Mouse (Mus musculus) cerebellum, postnatal 4 days (tissue): ENCODE measurements around the gene Esrra.
"Not testable (repeated sequence)": the region's sequence is repeated elsewhere in the genome, so short reads cannot be mapped to it uniquely, and the experiment has no call there.

Experiments used
- DNase-seq, 2 experiments: peaks; one replicate each; pipeline ENCODE4 v3.0.0; 2022; ENCODE audit warnings: low spot score in 2 of 2, mixed read lengths in 1 of 2

Esrra gene

DNA sequence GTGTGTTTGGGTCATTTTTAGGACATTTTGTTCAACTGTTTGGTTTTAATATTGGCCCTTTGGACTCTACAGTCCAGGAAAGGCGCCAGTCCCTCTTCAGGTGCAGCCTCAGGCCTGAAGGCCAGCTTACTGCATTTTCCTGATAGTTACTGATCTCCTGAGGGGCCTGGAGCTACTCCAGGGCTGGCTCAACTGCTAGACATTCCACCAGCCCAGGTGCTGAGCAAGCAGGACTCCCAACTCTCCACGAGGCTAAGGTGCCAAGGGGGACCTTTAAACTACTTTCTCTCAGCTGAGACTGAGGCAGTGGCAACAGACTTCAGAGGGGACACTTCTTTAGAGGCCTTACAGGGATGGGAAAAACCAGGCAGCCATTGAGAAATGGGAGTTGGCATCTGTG is 16.8 kb downstream of the Esrra start:
- DNase-seq = no peak

GRCm38 (mm10) chr19:6903031-6903430 is 18.6 kb downstream of the Esrra start:
- DNase-seq = no peak

DNA sequence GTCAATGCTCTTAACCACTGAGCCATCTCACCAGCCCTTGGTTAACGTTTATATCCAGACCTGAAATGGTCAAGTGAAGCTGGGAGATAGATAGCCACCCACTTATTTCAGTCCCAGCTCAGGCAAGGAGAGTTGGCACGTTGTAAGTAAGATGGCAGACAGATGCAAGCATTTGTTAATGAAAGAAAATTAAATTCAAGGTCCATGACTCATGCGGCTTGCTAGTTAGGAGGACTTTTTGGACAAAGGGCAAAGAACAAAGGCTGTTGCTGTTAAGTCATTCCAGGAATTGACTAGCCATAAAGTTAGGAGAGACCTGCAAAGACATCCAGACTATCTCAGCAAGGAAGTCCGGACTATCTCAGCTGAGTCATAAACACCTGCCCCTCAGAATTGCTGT is 22.0 kb downstream of the Esrra start:
- no peak for DNase-seq

- not testable (repeated sequence) for DNase-seq
Observed at GRCm38 (mm10) chr19:6895608-6896305, 25.9 kb downstream of the Esrra start.

GRCm38 (mm10) chr19:6893731-6894451 is 27.7 kb downstream of the Esrra start:
- no peak for DNase-seq

GRCm38 (mm10) chr19:6892512-6892911 is 29.1 kb downstream of the Esrra start:
- DNase-seq = no peak

- DNase-seq = no peak
Observed at GRCm38 (mm10) chr19:6877965-6878364, 43.6 kb downstream of the Esrra start.

DNA sequence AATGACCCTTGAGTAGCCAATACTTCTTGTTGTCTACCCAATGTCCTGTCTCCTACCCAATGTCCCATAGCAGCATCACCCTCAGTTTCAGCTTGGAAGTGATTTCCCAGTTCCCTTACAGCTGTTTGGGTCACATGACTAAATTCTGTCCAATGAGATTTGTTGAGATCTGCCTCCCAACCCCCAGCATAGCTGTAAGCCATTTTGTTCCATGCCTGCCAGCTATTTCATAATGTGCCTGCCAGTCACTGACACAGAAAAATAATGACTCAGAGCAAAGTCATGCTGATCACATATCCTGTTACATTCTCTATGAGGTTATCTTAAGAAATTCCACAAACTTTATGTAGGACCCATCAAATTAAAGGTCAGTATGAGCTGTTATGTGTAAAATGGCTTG is 44.8 kb downstream of the Esrra start:
- no peak for DNase-seq

DNA sequence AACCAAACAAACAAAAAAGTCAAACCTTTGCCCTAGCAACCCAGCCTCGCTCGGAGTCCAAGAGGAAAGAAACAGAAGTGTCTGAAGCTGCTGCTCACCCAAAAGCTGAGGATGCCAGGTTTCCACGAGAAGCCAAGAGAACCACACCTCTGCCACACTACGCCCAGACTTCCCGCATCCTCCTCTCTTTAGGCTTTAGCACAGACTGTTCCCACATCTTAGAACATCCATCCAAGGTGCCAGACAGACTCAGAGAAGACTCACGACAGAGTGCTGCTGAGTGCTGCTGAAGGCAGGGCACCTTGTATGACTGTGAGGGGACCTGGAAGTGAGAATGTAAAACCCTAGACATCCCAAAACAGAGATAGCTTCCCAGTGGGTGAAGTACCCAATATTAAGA is 45.8 kb downstream of the Esrra start:
- no peak for DNase-seq

GRCm38 (mm10) chr19:6874257-6874656 is 47.4 kb downstream of the Esrra start:
- no peak for DNase-seq

DNA sequence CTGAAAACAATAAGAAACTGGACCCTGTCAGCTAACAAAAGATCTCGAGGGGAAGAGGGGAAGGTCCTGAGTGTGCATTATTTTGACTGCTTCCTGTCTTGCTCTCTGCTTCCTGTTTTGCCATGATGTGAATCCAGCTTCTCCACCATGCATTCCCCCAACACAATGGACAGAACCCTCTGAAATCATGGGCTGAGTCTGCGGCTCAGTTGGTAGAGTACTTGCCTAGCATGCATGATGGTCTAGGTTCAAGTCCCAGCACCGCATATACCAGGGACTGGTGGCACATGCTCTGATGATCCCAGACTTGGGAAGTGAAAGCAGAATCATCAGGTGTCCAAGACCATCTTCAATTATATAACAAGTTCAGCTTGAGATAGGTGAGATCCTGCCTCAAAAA is 48.9 kb downstream of the Esrra start:
- DNase-seq = no peak

- DNase-seq = no peak
Observed at GRCm38 (mm10) chr19:6871574-6872271, 49.9 kb downstream of the Esrra start.

GRCm38 (mm10) chr19:6869355-6869754 is 52.3 kb downstream of the Esrra start:
- DNase-seq = no peak

- DNase-seq = no peak
Observed at GRCm38 (mm10) chr19:6861451-6861850, 60.2 kb downstream of the Esrra start.
